Mouse (Mus musculus) liver, embryonic 11.5 days (tissue): ENCODE data around the gene Tmem97. TPM values are rescaled to one million over a fixed set of nuclear protein-coding genes. Genes with fewer than 3 reads are reported as not detected.
A peak's percentile ranks its signal among the peaks of the same experiment; 100 is the strongest.

ENCODE experiments used
- ATAC-seq: fragments of 200-750 bp; cut with Nextera tagmentation; replicated peaks from 2 replicates; pipeline ENCODE4 v1.8.0; 2017; ENCODE audit warnings: moderate number of reproducible peaks, mild to moderate bottlenecking, moderate TSS enrichment, moderate library complexity; ENCODE audit not compliant: low FRiP score
- DNase-seq: peaks from one replicate; pipeline ENCODE4 v3.0.0-alpha.2; 2017; ENCODE audit warnings: low spot score
- H3K27ac ChIP-seq: fragments of 300-500 bp; sonication (generic); 2 replicates; pipeline ENCODE4 v1.5.1; 2014; ENCODE audit warnings: mild to moderate bottlenecking, low read depth, low read length, control low read depth
- H3K27me3 ChIP-seq: fragments of 300-500 bp; sonication (generic); replicated peaks from 2 replicates; pipeline ENCODE4 v1.6.1; 2014; ENCODE audit warnings: low read length, mixed read lengths; ENCODE audit not compliant: control insufficient read depth, insufficient read depth
- H3K36me3 ChIP-seq: fragments of 300-500 bp; sonication (generic); 2 replicates; pipeline ENCODE4 v1.6.1; 2014; ENCODE audit warnings: mild to moderate bottlenecking, low read length, moderate library complexity, mixed read lengths; ENCODE audit not compliant: control insufficient read depth, insufficient read depth
- H3K4me1 ChIP-seq: fragments of 300-500 bp; sonication (generic); replicated peaks from 2 replicates; pipeline ENCODE4 v1.6.1; 2014; ENCODE audit warnings: low read length, mixed read lengths; ENCODE audit not compliant: control insufficient read depth, insufficient read depth
- H3K4me2 ChIP-seq: fragments of 300-500 bp; sonication (generic); 2 replicates; pipeline ENCODE4 v1.6.1; 2014; ENCODE audit warnings: mild to moderate bottlenecking, control low read depth, moderate library complexity
- H3K4me3 ChIP-seq: fragments of 300-500 bp; sonication (generic); 2 replicates; pipeline ENCODE4 v1.5.1; 2014; ENCODE audit warnings: low read depth, low read length, control low read depth
- H3K9ac ChIP-seq: fragments of 300-500 bp; sonication (generic); 2 replicates; pipeline ENCODE4 v1.6.1; 2014; ENCODE audit warnings: low read depth, low read length, control low read depth
- H3K9me3 ChIP-seq: fragments of 300-500 bp; sonication (generic); 2 replicates; pipeline ENCODE4 v1.6.1; 2016; ENCODE audit warnings: low read length, inconsistent platforms, mixed read lengths; ENCODE audit not compliant: control insufficient read depth
- WGBS: fragments of 180-500 bp; shearing (Covaris S2); extraction: QIAGEN DNeasy Blood & Tissue Kit; methylation state at CpG from one replicate; pipeline ENCODE4 v1.1.7; 2014; 5-methylcytosine and 5-hydroxymethylcytosine counted together
- polyA plus RNA-seq: library from polyadenylated mRNA; unstranded; fragments of >200 nt; fragmentation: Nextera tagmentation; extraction: Ambion mirVana; gene quantifications from 2 replicates; pipeline ENCODE4 v1.2.1, GENCODE M21; 2014

Gene Tmem97
- polyA plus RNA-seq, 1 experiment from 2014 or later: 173 TPM

GRCm38 (mm10) chr11:78513106-78513790 lies 37.3 kb downstream of the Tmem97 start:
- H3K4me2 ChIP-seq: peak overlapping the region; percentile 84
- no peaks in the 10 kb centered on the region for H3K27me3 ChIP-seq
- H3K27ac ChIP-seq: no peak overlapping the region
- peak overlapping the region; percentile 96 for H3K4me3 ChIP-seq
- H3K4me1 ChIP-seq: peaks cover 7% of the 10 kb centered on the region
- H3K9me3 ChIP-seq: no peaks in the 10 kb centered on the region
- H3K36me3 ChIP-seq: peaks cover 32% of the 10 kb centered on the region
- 71% methylated on average over 3 of the region's 3 CpGs for WGBS
- no peak for DNase-seq
- ATAC-seq: no peak
- H3K9ac ChIP-seq: peak overlapping the region; percentile 98

- peak; percentile 92 for DNase-seq
- Histone ChIP-seq H3K9ac (peak within 1 kb of the TSS; percentile 98), H3K4me1 (peaks cover 7% of the 10 kb centered on the region), H3K9me3 (no peaks in the 10 kb centered on the region), H3K27me3 (no peaks in the 10 kb centered on the region), H3K36me3 (peaks cover 33% of the 10 kb centered on the region), H3K4me3 (peak within 1 kb of the TSS; percentile 96), H3K4me2 (peak within 1 kb of the TSS; percentile 84), H3K27ac (peak within 1 kb of the TSS; percentile 80)
- 1% methylated on average over 67 of the region's 67 CpGs for WGBS
- ATAC-seq: peak; percentile 97
Observed at GRCm38 (mm10) chr11:78512025-78512957, 38.3 kb downstream of the Tmem97 start, which contains the start of the genes Tmem199 and Poldip2. Tmem199 (minus strand) TSS chr11:78512172. Poldip2 (plus strand) TSS chr11:78512193.

- peaks cover 12% of the 10 kb centered on the region; the same call in 1 of the 2 replicates for H3K36me3 ChIP-seq
- WGBS: 74% methylated on average over 5 of the region's 5 CpGs
- no peaks in the 10 kb centered on the region for H3K27me3 ChIP-seq
Observed at GRCm38 (mm10) chr11:78509148-78509547, 41.4 kb downstream of the Tmem97 start.

GRCm38 (mm10) chr11:78505430-78505829 lies 45.1 kb downstream of the Tmem97 start:
- no peaks in the 10 kb centered on the region for H3K9me3 ChIP-seq
- peaks cover 9% of the 10 kb centered on the region; the same call in 1 of the 2 replicates for H3K36me3 ChIP-seq
- no peaks in the 10 kb centered on the region for H3K4me1 ChIP-seq
- no peak overlapping the region for H3K27ac ChIP-seq
- H3K27me3 ChIP-seq: peaks cover 4% of the 10 kb centered on the region
- H3K4me2 ChIP-seq: no peak overlapping the region
- ATAC-seq: no peak
- no peak overlapping the region for H3K4me3 ChIP-seq
- no peak overlapping the region for H3K9ac ChIP-seq
- DNase-seq: no peak
- WGBS: 76% methylated on average over 3 of the region's 3 CpGs

More at GRCm38 (mm10) chr11:78509148-78509547, 41.4 kb downstream of the Tmem97 start:
- Histone ChIP-seq H3K4me2 (no peak overlapping the region), H3K9ac (no peak overlapping the region), H3K9me3 (no peaks in the 10 kb centered on the region), H3K4me3 (no peak overlapping the region), H3K27ac (no peak overlapping the region), H3K4me1 (peaks cover 7% of the 10 kb centered on the region)
- ATAC-seq (no peak), DNase-seq (no peak)

- Histone ChIP-seq H3K27me3 (peaks cover 23% of the 10 kb centered on the region), H3K9ac (no peak within 1 kb of the TSS), H3K9me3 (no peaks in the 10 kb centered on the region), H3K27ac (no peak within 1 kb of the TSS), H3K36me3 (peaks cover 5% of the 10 kb centered on the region; the same call in 1 of the 2 replicates), H3K4me3 (no peak within 1 kb of the TSS), H3K4me2 (no peak within 1 kb of the TSS), H3K4me1 (no peaks in the 10 kb centered on the region)
- 66% methylated on average over 7 of the region's 7 CpGs for WGBS
- no peak for ATAC-seq
- no peak for DNase-seq
Observed at GRCm38 (mm10) chr11:78502909-78503650, 47.5 kb downstream of the Tmem97 start, which contains the start of gene Sebox. Sebox (plus strand) TSS chr11:78503447.

- no peak overlapping the region for H3K9ac ChIP-seq
- ATAC-seq: no peak
- no peak overlapping the region for H3K27ac ChIP-seq
- peak overlapping the region; percentile 35 for H3K4me2 ChIP-seq
- no peaks in the 10 kb centered on the region for H3K36me3 ChIP-seq
- peaks cover 32% of the 10 kb centered on the region for H3K27me3 ChIP-seq
- WGBS: 67% methylated on average over 20 of the region's 20 CpGs
- DNase-seq: no peak
- H3K4me1 ChIP-seq: peaks cover 7% of the 10 kb centered on the region
- H3K9me3 ChIP-seq: no peaks in the 10 kb centered on the region
- H3K4me3 ChIP-seq: no peak overlapping the region
Observed at GRCm38 (mm10) chr11:78501529-78501928, 49.0 kb downstream of the Tmem97 start.

- H3K9ac ChIP-seq: peak overlapping the region; percentile 30
- DNase-seq: no peak
- H3K4me2 ChIP-seq: peak overlapping the region; percentile 44
Observed at GRCm38 (mm10) chr11:78500623-78501202, 49.9 kb downstream of the Tmem97 start.

GRCm38 (mm10) chr11:78499543-78499942 lies 51.0 kb downstream of the Tmem97 start:
- no peak for DNase-seq
- WGBS: 39% methylated on average over 16 of the region's 16 CpGs
- H3K36me3 ChIP-seq: no peaks in the 10 kb centered on the region
- peak overlapping the region; percentile 37 for H3K4me3 ChIP-seq
- no peaks in the 10 kb centered on the region for H3K9me3 ChIP-seq
- peak overlapping the region; percentile 57 for H3K27ac ChIP-seq
- H3K4me2 ChIP-seq: peak overlapping the region; percentile 44
- H3K4me1 ChIP-seq: peaks cover 7% of the 10 kb centered on the region
- H3K27me3 ChIP-seq: peaks cover 51% of the 10 kb centered on the region
- peak overlapping the region; percentile 8; the same call in 1 of the 2 replicates for H3K9ac ChIP-seq
- ATAC-seq: no peak

More at GRCm38 (mm10) chr11:78500623-78501202, 49.9 kb downstream of the Tmem97 start:
- WGBS: 68% methylated on average over 9 of the region's 9 CpGs
- ATAC-seq: peak; percentile 29; the same call in 1 of the 2 replicates
- Histone ChIP-seq H3K27me3 (peaks cover 41% of the 10 kb centered on the region), H3K4me3 (peak overlapping the region; percentile 37), H3K27ac (peak overlapping the region; percentile 57; the same call in 1 of the 2 replicates), H3K36me3 (no peaks in the 10 kb centered on the region), H3K9me3 (no peaks in the 10 kb centered on the region), H3K4me1 (peaks cover 7% of the 10 kb centered on the region)
